Mouse (Mus musculus) lung, embryonic 15.5 days (tissue): Measurements from ENCODE around the gene Eef1akmt1. TPM values are rescaled to one million over a fixed set of nuclear protein-coding genes. Genes with fewer than 3 reads are reported as not detected.
A peak's percentile ranks its signal among the peaks of the same experiment; 100 is the strongest.

Experiments used
- ATAC-seq: fragments of 200-750 bp; cut with Nextera tagmentation; 2 replicates; pipeline ENCODE4 v1.8.0; 2017; ENCODE audit warnings: moderate number of reproducible peaks, borderline replicate concordance; ENCODE audit not compliant: low FRiP score, low TSS enrichment; ENCODE audit errors: extremely low read depth
- H3K27ac ChIP-seq: fragments of 300-500 bp; sonication (generic); 2 replicates; pipeline ENCODE4 v1.5.1; 2015; ENCODE audit warnings: moderate library complexity, mild to moderate bottlenecking, inconsistent platforms
- H3K27me3 ChIP-seq: fragments of 300-500 bp; sonication (generic); 2 replicates; pipeline ENCODE4 v1.6.1; 2015; ENCODE audit warnings: inconsistent platforms
- H3K36me3 ChIP-seq: fragments of 300-500 bp; sonication (generic); 2 replicates; pipeline ENCODE4 v1.6.1; 2015; ENCODE audit warnings: inconsistent platforms
- H3K4me1 ChIP-seq: fragments of 300-500 bp; sonication (generic); 2 replicates; pipeline ENCODE4 v1.6.1; 2015; ENCODE audit warnings: inconsistent platforms
- H3K4me2 ChIP-seq: fragments of 300-500 bp; sonication (generic); 2 replicates; pipeline ENCODE4 v1.6.1; 2015; ENCODE audit warnings: inconsistent platforms, mild to moderate bottlenecking, moderate library complexity
- H3K4me3 ChIP-seq: fragments of 300-500 bp; sonication (generic); 2 replicates; pipeline ENCODE4 v1.5.1; 2015; ENCODE audit warnings: mild to moderate bottlenecking, inconsistent platforms
- H3K9ac ChIP-seq: fragments of 300-500 bp; sonication (generic); 2 replicates; pipeline ENCODE4 v1.6.1; 2015; ENCODE audit warnings: inconsistent platforms
- H3K9me3 ChIP-seq: fragments of 300-500 bp; sonication (generic); 2 replicates; pipeline ENCODE4 v1.6.1; 2016; ENCODE audit warnings: inconsistent platforms
- WGBS: fragments of 180-500 bp; shearing (Covaris S2); methylation state at CpG from one replicate; pipeline ENCODE4 v1.1.7; 2015; 5-methylcytosine and 5-hydroxymethylcytosine counted together
- polyA plus RNA-seq: library from polyadenylated mRNA; unstranded; fragments of >200 nt; fragmentation: Nextera tagmentation; extraction: Ambion mirVana; gene quantifications from 2 replicates; pipeline ENCODE4 v1.2.1, GENCODE M21; 2015

Eef1akmt1 gene
- polyA plus RNA-seq, 1 experiment from 2014 or later: 106 TPM

DNA sequence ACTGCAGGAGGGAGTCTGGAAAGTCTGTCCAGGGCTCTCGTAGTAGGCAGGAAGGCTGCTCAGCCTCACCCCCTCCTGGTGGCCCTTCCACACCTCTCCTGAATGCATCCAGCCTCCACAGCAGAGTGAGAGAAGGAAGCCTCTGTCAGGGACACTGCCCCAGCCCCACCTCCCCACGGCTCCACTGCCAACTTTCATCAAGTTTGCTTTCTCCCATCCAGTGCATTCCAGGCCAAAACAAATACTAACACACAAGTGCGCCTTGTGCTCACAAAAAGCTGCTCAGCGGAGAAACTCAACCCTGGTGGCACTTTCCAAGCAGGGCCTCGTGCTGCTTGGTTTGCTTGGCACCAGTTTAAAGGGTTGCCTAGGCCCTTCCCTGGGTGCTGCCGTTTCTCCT, 61.9 kb downstream of the Eef1akmt1 start:
- Histone ChIP-seq H3K9me3 (no peaks in the 10 kb centered on the region), H3K4me3 (no peak overlapping the region), H3K27ac (peak overlapping the region; percentile 78), H3K9ac (no peak overlapping the region), H3K27me3 (no peaks in the 10 kb centered on the region), H3K4me2 (no peak overlapping the region), H3K36me3 (no peaks in the 10 kb centered on the region), H3K4me1 (peaks cover 16% of the 10 kb centered on the region; the same call in 1 of the 2 replicates)
- WGBS: 29% methylated on average over 6 of the region's 6 CpGs
- ATAC-seq: peak; percentile 90

DNA sequence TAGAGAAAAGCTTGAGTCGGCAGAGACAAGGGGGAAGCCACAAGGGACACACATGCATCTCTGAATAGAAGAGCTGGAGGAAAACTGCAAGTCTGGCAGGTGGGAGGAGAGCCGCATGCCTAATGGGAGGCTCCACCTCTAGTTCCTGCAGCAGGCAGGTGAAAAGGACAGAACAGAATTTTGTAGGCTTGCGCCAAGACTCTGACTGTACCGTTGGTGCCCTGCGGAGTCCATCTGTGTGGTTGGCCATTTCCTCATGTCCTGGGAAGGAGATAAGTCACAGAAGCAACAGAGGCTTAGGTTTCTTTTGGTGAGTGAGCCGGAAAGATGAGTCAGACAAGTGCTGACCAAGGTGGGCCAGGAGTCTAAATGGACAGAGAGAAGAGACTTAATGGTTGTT, 67.7 kb downstream of the Eef1akmt1 start:
- no peak for ATAC-seq
- Histone ChIP-seq H3K4me1 (no peaks in the 10 kb centered on the region), H3K4me2 (no peak overlapping the region), H3K36me3 (no peaks in the 10 kb centered on the region), H3K9me3 (no peaks in the 10 kb centered on the region), H3K27me3 (no peaks in the 10 kb centered on the region), H3K4me3 (no peak overlapping the region), H3K27ac (no peak overlapping the region), H3K9ac (no peak overlapping the region)
- 85% methylated on average over 6 of the region's 6 CpGs for WGBS

Other genes with a start within 250 kb of the Eef1akmt1 start
- 27.0 and 27.4 TPM in 2 replicates for gene Cryl1, start 173.1 kb downstream of the Eef1akmt1 start, polyA plus RNA-seq
- gene Ift88, start 147.6 kb downstream of the Eef1akmt1 start, polyA plus RNA-seq: 12.8 and 16.2 TPM in 2 replicates
- 5.2 and 6.1 TPM in 2 replicates for gene Il17d, start 46.8 kb downstream of the Eef1akmt1 start, polyA plus RNA-seq
- 21.4 and 23.4 TPM in 2 replicates for gene Xpo4, start 93.8 kb upstream of the Eef1akmt1 start, polyA plus RNA-seq
- not detected in 2 replicates for gene Gm49361, start 174.5 kb upstream of the Eef1akmt1 start, polyA plus RNA-seq
- gene Lats2, start 186.8 kb upstream of the Eef1akmt1 start, polyA plus RNA-seq: 23.8 and 25.6 TPM in 2 replicates
- gene Sap18, start 226.6 kb upstream of the Eef1akmt1 start, polyA plus RNA-seq: 23.0 and 24.5 TPM in 2 replicates